Mouse (Mus musculus): ENCODE data around the gene Klc1. TPM values are rescaled to one million over a fixed set of nuclear protein-coding genes. Genes with fewer than 3 reads are reported as not detected.
"Not testable (repeated sequence)": the region's sequence is repeated elsewhere in the genome, so short reads cannot be mapped to it uniquely, and the experiment has no call there.

Klc1 gene
- total RNA-seq (2021) = 10 to 100 TPM; 84.4 to 94.2 TPM

- intact Hi-C loops (cut with DNase I) = no loop called here
- peak; percentile 88 to 91 for DNase-seq
These were observed at the start of gene Klc1 for GRCm38 (mm10) chr12:111758381-111759175. TSS of gene Klc1 (plus strand) at chr12:111758849.

- DNase-seq = no peak
- intact Hi-C loops (cut with DNase I) = no loop called here
These were observed 48.6 kb upstream of the Klc1 start for GRCm38 (mm10) chr12:111710091-111710490.

GRCm38 (mm10) chr12:111712476-111712875 lies 46.2 kb upstream of the Klc1 start:
- intact Hi-C loops (cut with DNase I) = no loop called here
- DNase-seq = no peak

- intact Hi-C loops (cut with DNase I) = no loop called here
- DNase-seq = peak; percentile 90 to 93
These were observed 45.5 kb upstream of the Klc1 start, which contains the start of the genes Bag5 and Apopt1 for GRCm38 (mm10) chr12:111713004-111713651. TSS of gene Bag5 (minus strand) at chr12:111713257. TSS of gene Apopt1 (plus strand) at chr12:111713261.

GRCm38 (mm10) chr12:111713880-111714279 lies 44.8 kb upstream of the Klc1 start:
- DNase-seq; intact Hi-C loops (cut with DNase I): not testable (repeated sequence)

GRCm38 (mm10) chr12:111716505-111716904 lies 42.1 kb upstream of the Klc1 start:
- intact Hi-C loops (cut with DNase I) = no loop called here
- no peak for DNase-seq

GRCm38 (mm10) chr12:111718656-111719055 lies 40.0 kb upstream of the Klc1 start:
- no peak for DNase-seq

GRCm38 (mm10) chr12:111720222-111720621 lies 38.4 kb upstream of the Klc1 start:
- intact Hi-C loops (cut with DNase I) = no loop called here
- DNase-seq = no peak

More at GRCm38 (mm10) chr12:111718656-111719055, 40.0 kb upstream of the Klc1 start:
- intact Hi-C loops (cut with DNase I) = no loop called here

- intact Hi-C loops (cut with DNase I) = no loop called here
- peak; percentile 64 to 77 for DNase-seq
These were observed 36.0 kb upstream of the Klc1 start for GRCm38 (mm10) chr12:111722654-111723053.

- intact Hi-C loops (cut with DNase I) = no loop called here
- peak; percentile 41 to 60 for DNase-seq
These were observed 33.9 kb upstream of the Klc1 start for GRCm38 (mm10) chr12:111724638-111725337.

GRCm38 (mm10) chr12:111725338-111726121 lies 33.1 kb upstream of the Klc1 start:
- no peak for DNase-seq
- intact Hi-C loops (cut with DNase I) = no loop called here

- peak; percentile 62 to 73 for DNase-seq
- intact Hi-C loops (cut with DNase I) = no loop called here
These were observed 32.6 kb upstream of the Klc1 start for GRCm38 (mm10) chr12:111726122-111726463.

GRCm38 (mm10) chr12:111727956-111728355 lies 30.7 kb upstream of the Klc1 start:
- intact Hi-C loops (cut with DNase I) = no loop called here
- DNase-seq = no peak

- peak; percentile 88 to 89 for DNase-seq
- intact Hi-C loops (cut with DNase I) = loop anchor here (1.0 to 2.0 kb wide), 3 partner anchors 37 to 79 kb away; no protein-coding TSS in a partner anchor
These were observed 26.5 kb upstream of the Klc1 start for GRCm38 (mm10) chr12:111731822-111732807.

GRCm38 (mm10) chr12:111732921-111733320 lies 25.7 kb upstream of the Klc1 start:
- no peak for DNase-seq
- intact Hi-C loops (cut with DNase I) = loop anchor here (1.0 to 2.0 kb wide), 3 partner anchors 38 to 80 kb away; no protein-coding TSS in a partner anchor

GRCm38 (mm10) chr12:111734912-111735311 lies 23.7 kb upstream of the Klc1 start:
- no peak for DNase-seq
- intact Hi-C loops (cut with DNase I) = no loop called here

GRCm38 (mm10) chr12:111736676-111737075 lies 22.0 kb upstream of the Klc1 start:
- intact Hi-C loops (cut with DNase I); DNase-seq: not testable (repeated sequence)

GRCm38 (mm10) chr12:111737370-111737769 lies 21.3 kb upstream of the Klc1 start:
- no peak for DNase-seq
- intact Hi-C loops (cut with DNase I) = no loop called here

GRCm38 (mm10) chr12:111738754-111739153 lies 19.9 kb upstream of the Klc1 start:
- intact Hi-C loops (cut with DNase I) = loop anchor here (2.0 kb wide), 1 partner anchor 220 kb away; no protein-coding TSS in a partner anchor
- DNase-seq = peak; percentile 59 to 73

Data from heart, postnatal 36 days (tissue).